Mouse (Mus musculus) lung, embryonic 14.5 days (tissue): Measurements from ENCODE around the gene Tiam2. TPM values are rescaled to one million over a fixed set of nuclear protein-coding genes. Genes with fewer than 3 reads are reported as not detected.

Experiments
- ATAC-seq: fragments of 200-750 bp; cut with Nextera tagmentation; 2 replicates; pipeline ENCODE4 v1.8.0; 2017; ENCODE audit warnings: mild to moderate bottlenecking, moderate TSS enrichment, moderate library complexity; ENCODE audit not compliant: insufficient read depth
- DNase-seq: peaks from one replicate; pipeline ENCODE4 v3.0.0-alpha.2; 2015
- H3K27ac ChIP-seq: fragments of 300-500 bp; sonication (generic); 2 replicates; pipeline ENCODE4 v1.5.1; 2014; ENCODE audit warnings: low read depth, mild to moderate bottlenecking, moderate library complexity
- H3K27me3 ChIP-seq: fragments of 300-500 bp; sonication (generic); 2 replicates; pipeline ENCODE4 v1.6.1; 2014; ENCODE audit warnings: low read length, control low read depth; ENCODE audit not compliant: insufficient read depth
- H3K36me3 ChIP-seq: fragments of 300-500 bp; sonication (generic); 2 replicates; pipeline ENCODE4 v1.6.1; 2014; ENCODE audit warnings: control low read depth; ENCODE audit not compliant: insufficient read depth
- H3K4me1 ChIP-seq: fragments of 300-500 bp; sonication (generic); 2 replicates; pipeline ENCODE4 v1.6.1; 2014; ENCODE audit warnings: antibody characterized with exemption, control low read depth; ENCODE audit not compliant: insufficient read depth
- H3K4me2 ChIP-seq: fragments of 300-500 bp; sonication (generic); 2 replicates; pipeline ENCODE4 v1.6.1; 2014; ENCODE audit warnings: mild to moderate bottlenecking
- H3K4me3 ChIP-seq: fragments of 300-500 bp; sonication (generic); 2 replicates; pipeline ENCODE4 v1.5.1; 2014; ENCODE audit warnings: low read depth, low read length
- H3K9ac ChIP-seq: fragments of 300-500 bp; sonication (generic); 2 replicates; pipeline ENCODE4 v1.6.1; 2014
- H3K9me3 ChIP-seq: fragments of 300-500 bp; sonication (generic); 2 replicates; pipeline ENCODE4 v1.6.1; 2016; ENCODE audit warnings: low read depth, low read length, control low read depth
- CTCF ChIP-seq: IDR thresholded peaks from 2 replicates; pipeline ENCODE4 v1.5.1; 2016; ENCODE audit warnings: antibody characterized with exemption, low read depth
- WGBS: fragments of 180-500 bp; shearing (Covaris S2); extraction: QIAGEN DNeasy Blood & Tissue Kit; methylation state at CpG from one replicate; pipeline ENCODE4 v1.1.7; 2014; 5-methylcytosine and 5-hydroxymethylcytosine counted together
- polyA plus RNA-seq: library from polyadenylated mRNA; unstranded; fragments of >200 nt; fragmentation: Nextera tagmentation; extraction: Ambion mirVana; gene quantifications from 2 replicates; pipeline ENCODE4 v1.2.1, GENCODE M21; 2014

Gene Tiam2
- polyA plus RNA-seq, 1 experiment from 2014 or later: 7.3 TPM

GRCm38 (mm10) chr17:3476546-3476945 lies 150.2 kb downstream of the Tiam2 start:
- H3K9me3 ChIP-seq: no peaks in the 10 kb centered on the region
- no peak overlapping the region for H3K4me2 ChIP-seq
- DNase-seq: no peak
- H3K4me3 ChIP-seq: no peak overlapping the region
- no peak for ATAC-seq
- no peak overlapping the region for H3K9ac ChIP-seq
- H3K27me3 ChIP-seq: no peaks in the 10 kb centered on the region
- 70% methylated on average over 2 of the region's 2 CpGs for WGBS
- no peaks in the 10 kb centered on the region for H3K36me3 ChIP-seq
- H3K4me1 ChIP-seq: no peaks in the 10 kb centered on the region
- H3K27ac ChIP-seq: no peak overlapping the region
- TF ChIP-seq CTCF: no peak

DNA sequence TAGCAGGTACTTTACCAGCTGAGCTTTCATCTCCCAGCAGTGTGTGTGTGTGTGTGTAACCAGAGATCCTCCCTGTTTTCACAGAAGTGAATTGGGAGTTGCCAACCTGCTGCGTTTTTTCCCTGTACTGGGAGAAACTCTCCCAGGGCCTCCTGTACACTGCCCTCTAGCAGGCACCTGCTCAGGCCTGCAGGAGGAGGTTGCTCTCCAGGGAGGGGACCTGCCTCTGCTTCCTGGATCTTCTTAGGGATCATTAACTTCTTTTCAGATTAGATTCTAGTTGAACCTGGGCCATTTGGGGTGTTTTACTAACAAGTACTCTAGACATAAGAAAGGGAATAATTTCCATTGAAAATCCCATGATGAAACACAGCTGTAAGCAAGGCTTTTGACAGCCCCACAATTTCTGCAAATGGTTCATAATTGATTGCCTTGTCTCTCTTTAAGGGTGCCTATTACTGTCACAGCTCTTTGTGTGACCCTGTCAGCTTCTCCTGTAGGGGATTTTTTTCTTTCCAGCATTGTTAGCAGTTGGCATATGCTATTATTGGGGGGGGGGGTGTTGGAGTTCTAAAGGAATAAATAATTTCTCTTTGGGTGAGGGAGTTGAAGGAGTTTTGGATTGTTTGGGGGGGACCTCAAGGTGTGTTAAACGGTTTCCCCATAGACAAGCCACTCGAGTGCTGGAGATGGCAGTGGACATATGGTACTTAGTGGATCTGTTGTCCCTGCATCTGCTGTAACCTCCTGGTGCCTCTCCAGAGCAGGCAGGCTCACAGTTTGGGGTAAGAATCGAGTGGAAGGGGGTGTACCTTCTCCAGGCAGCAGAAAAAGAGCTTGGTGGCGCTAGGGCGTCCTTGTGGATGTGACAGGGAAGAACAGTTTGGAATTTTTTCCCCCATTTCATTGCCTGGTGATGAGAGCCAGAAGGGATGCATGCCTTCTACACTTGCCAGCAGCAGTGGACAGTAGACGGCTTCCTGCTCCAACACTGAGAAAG lies 155.5 kb downstream of the Tiam2 start:
- ATAC-seq: no peak
- TF ChIP-seq CTCF: no peak
- H3K4me3 ChIP-seq: no peak overlapping the region
- no peak overlapping the region for H3K4me2 ChIP-seq
- H3K9ac ChIP-seq: no peak overlapping the region
- H3K36me3 ChIP-seq: no peaks in the 10 kb centered on the region
- WGBS: 60% methylated on average over 7 of the region's 7 CpGs
- no peak overlapping the region for H3K27ac ChIP-seq
- H3K27me3 ChIP-seq: no peaks in the 10 kb centered on the region
- DNase-seq: no peak
- no peaks in the 10 kb centered on the region for H3K9me3 ChIP-seq
- H3K4me1 ChIP-seq: no peaks in the 10 kb centered on the region

GRCm38 (mm10) chr17:3483091-3483490 lies 156.7 kb downstream of the Tiam2 start:
- Histone ChIP-seq H3K9ac (no peak overlapping the region), H3K27me3 (no peaks in the 10 kb centered on the region), H3K27ac (no peak overlapping the region), H3K9me3 (no peaks in the 10 kb centered on the region), H3K4me1 (no peaks in the 10 kb centered on the region), H3K36me3 (no peaks in the 10 kb centered on the region), H3K4me2 (no peak overlapping the region), H3K4me3 (no peak overlapping the region)
- no peak for ATAC-seq
- no peak for TF ChIP-seq CTCF
- WGBS: 83% methylated on average over 8 of the region's 8 CpGs
- DNase-seq: no peak

DNA sequence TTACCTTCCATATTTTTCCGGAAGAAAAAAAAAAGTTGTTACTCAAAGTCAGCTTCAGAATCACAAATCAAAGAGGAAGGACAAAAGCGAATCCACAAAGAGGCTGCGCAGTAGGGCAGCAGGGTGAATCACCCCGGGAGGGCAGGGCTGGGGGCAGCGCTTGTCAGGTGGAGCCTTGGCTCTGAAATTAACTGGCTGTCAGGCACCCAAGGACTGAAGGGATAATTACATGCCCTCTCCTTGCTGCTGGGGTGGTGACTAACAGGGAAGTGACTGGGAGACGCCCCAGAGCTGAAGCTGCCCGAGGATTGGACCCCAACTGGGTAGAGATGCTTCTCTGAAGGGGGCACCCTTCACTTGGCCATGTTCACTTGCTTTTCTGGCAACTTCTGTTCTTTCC lies 159.5 kb downstream of the Tiam2 start:
- Histone ChIP-seq H3K36me3 (no peaks in the 10 kb centered on the region), H3K27me3 (no peaks in the 10 kb centered on the region), H3K4me1 (no peaks in the 10 kb centered on the region), H3K27ac (no peak overlapping the region), H3K4me2 (no peak overlapping the region), H3K4me3 (no peak overlapping the region), H3K9me3 (no peaks in the 10 kb centered on the region), H3K9ac (no peak overlapping the region)
- no peak for TF ChIP-seq CTCF
- 68% methylated on average over 7 of the region's 7 CpGs for WGBS
- DNase-seq (no peak), ATAC-seq (no peak)

- WGBS: 71% methylated on average over 4 of the region's 4 CpGs
- TF ChIP-seq CTCF: no peak
- ATAC-seq: no peak
Observed at GRCm38 (mm10) chr17:3487211-3487610, 160.8 kb downstream of the Tiam2 start.

DNA sequence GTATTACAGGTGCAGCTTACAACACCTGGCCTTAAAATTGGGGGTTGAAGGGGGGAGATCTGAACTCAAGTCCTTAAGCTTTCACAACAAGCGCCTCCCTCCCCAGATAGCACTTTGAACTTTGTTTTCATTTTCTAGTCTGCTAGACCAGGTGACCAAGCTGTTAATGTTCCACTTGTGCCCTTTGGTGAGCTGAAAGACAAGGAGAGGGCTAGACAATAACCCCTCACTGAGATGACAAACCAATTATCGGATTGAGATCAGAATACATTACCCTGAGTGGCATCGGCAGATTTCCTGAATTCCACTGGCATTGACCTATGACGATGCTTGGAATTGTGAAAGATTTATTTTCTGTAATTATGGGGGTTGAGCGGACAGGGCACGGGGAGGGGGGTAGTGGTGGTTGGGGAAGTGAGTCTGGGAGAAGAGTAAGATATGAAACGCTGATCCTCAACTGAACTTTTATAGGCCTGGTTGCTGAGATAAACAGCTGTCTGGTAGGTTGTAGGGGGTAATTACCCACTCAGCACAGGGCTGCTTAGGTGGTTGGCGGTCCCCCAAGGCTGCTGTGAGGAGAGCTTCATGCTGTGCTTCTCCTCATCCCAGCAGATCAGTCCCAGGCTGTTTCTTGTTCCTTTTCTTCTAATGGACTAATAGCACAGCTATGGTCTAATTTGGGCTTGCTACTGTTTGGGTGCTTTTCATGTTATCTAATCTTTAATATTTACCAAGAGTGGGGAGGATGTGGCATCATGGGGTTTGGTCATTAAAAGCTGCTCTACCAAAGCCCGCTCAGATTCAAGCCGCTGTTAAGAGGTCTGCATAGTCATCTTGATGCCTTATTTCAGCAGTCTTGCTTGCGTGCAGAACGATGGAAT lies 161.6 kb downstream of the Tiam2 start:
- DNase-seq: no peak
- WGBS: 69% methylated on average over 12 of the region's 12 CpGs
- Histone ChIP-seq H3K27ac (no peak overlapping the region), H3K4me3 (no peak overlapping the region), H3K9ac (no peak overlapping the region), H3K36me3 (no peaks in the 10 kb centered on the region), H3K4me1 (no peaks in the 10 kb centered on the region), H3K9me3 (no peaks in the 10 kb centered on the region), H3K4me2 (no peak overlapping the region), H3K27me3 (no peaks in the 10 kb centered on the region)
- TF ChIP-seq CTCF: no peak
- no peak for ATAC-seq

More at GRCm38 (mm10) chr17:3487211-3487610, 160.8 kb downstream of the Tiam2 start:
- no peak for DNase-seq
- H3K4me3 ChIP-seq: no peak overlapping the region
- H3K9me3 ChIP-seq: no peaks in the 10 kb centered on the region
- no peak overlapping the region for H3K9ac ChIP-seq
- no peaks in the 10 kb centered on the region for H3K36me3 ChIP-seq
- H3K4me2 ChIP-seq: no peak overlapping the region
- no peaks in the 10 kb centered on the region for H3K4me1 ChIP-seq
- no peaks in the 10 kb centered on the region for H3K27me3 ChIP-seq
- no peak overlapping the region for H3K27ac ChIP-seq
